Mouse (Mus musculus): ENCODE measurements at regions not wholly inside any gene's neighbourhood (a gene's known extent, or its start where the extent isn't known, plus 50 kb on each side); places are given as distances from the start of the nearest gene placed in this dataset.

DNA sequence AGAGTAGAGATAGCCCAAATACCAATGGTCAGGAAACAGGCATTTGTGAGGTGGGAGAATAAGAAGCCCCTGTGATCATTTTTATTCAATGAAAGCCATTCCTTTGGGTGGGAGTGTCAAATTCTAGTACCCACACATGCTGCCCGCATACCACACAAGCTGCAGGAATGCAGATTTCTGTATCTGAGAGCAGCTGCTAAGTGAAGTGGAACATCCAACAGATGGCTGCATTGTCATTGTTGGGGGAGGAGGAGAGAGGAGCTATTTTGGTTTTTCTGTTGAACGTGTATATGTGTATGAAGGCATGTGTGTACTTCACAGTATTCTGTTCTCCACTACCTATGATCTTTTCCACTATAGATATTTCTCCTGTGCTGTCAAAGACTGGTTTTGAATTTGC is 392.3 kb upstream of the Mef2c start:
- TF ChIP-seq POLR2A (IDR thresholded peaks at IDR 0.05; ENCODE audit: insufficient read depth, low read depth, low read length) (no peak), CTCF (IDR thresholded peaks at IDR 0.05; ENCODE audit: insufficient read depth, low read depth, low read length) (no peak)

Data from olfactory bulb, adult 2 months (tissue).